Mouse (Mus musculus) ES-Bruce4 (cell line): ENCODE measurements around the gene Plekhh2. TPM values are rescaled to one million over a fixed set of nuclear protein-coding genes. Genes with fewer than 3 reads are reported as not detected.

Source experiments
- H3K27ac ChIP-seq: 2 replicates; pipeline ENCODE4 v1.5.1; 2012; ENCODE audit warnings: low read length, inconsistent platforms; ENCODE audit not compliant: insufficient read depth
- H3K27me3 ChIP-seq: 2 replicates; pipeline ENCODE4 v1.6.1; 2012; ENCODE audit warnings: mild to moderate bottlenecking, low read length, inconsistent platforms; ENCODE audit not compliant: control insufficient read depth, poor library complexity, insufficient read depth, severe bottlenecking
- H3K36me3 ChIP-seq: 2 replicates; pipeline ENCODE4 v1.6.1; 2012; ENCODE audit warnings: inconsistent platforms, mild to moderate bottlenecking, low read length, moderate library complexity; ENCODE audit not compliant: control insufficient read depth, poor library complexity, insufficient read depth, severe bottlenecking
- H3K4me1 ChIP-seq: one replicate; pipeline ENCODE4 v1.8.1; 2011; ENCODE audit warnings: low read length; ENCODE audit not compliant: control insufficient read depth, insufficient read depth
- H3K4me3 ChIP-seq: 2 replicates; pipeline ENCODE4 v1.5.1; 2011; ENCODE audit warnings: low read depth, mild to moderate bottlenecking, low read length
- H3K9ac ChIP-seq: 2 replicates; pipeline ENCODE4 v1.6.1; 2012; ENCODE audit warnings: low read depth, mild to moderate bottlenecking, inconsistent platforms; ENCODE audit not compliant: poor library complexity, severe bottlenecking
- H3K9me3 ChIP-seq: replicated peaks from 2 replicates; pipeline ENCODE4 v1.6.1; 2012; ENCODE audit warnings: mild to moderate bottlenecking, low read length, inconsistent platforms; ENCODE audit not compliant: control insufficient read depth, poor library complexity, insufficient read depth, severe bottlenecking
- CTCF ChIP-seq: IDR thresholded peaks from one replicate; pipeline ENCODE4 v1.8.1; 2011; ENCODE audit warnings: low read depth, low read length
- EP300 ChIP-seq: IDR thresholded peaks from 2 replicates; pipeline ENCODE4 v1.6.1; 2011; ENCODE audit warnings: low read depth, low read length; ENCODE audit not compliant: insufficient read depth
- POLR2A ChIP-seq: IDR thresholded peaks from one replicate; pipeline ENCODE4 v1.8.1; 2011; ENCODE audit warnings: low read length; ENCODE audit not compliant: insufficient read depth
- polyA plus RNA-seq: library from polyadenylated mRNA; stranded (reverse); fragments of >200 nt; gene quantifications from 2 replicates; pipeline ENCODE4 v1.2.4, GENCODE M21; 2011; ENCODE audit warnings: low read depth; ENCODE audit not compliant: missing spikeins, insufficient read depth, insufficient read length

The Plekhh2 gene
- polyA plus RNA-seq, 1 experiment: 10.5 TPM

GRCm38 (mm10) chr17:84621209-84621608 is 109.5 kb downstream of the Plekhh2 start:
- Histone ChIP-seq H3K27ac (no peak overlapping the region), H3K9ac (no peak overlapping the region), H3K4me3 (no peak overlapping the region), H3K36me3 (no peaks in the 10 kb centered on the region), H3K9me3 (no peaks in the 10 kb centered on the region), H3K27me3 (no peaks in the 10 kb centered on the region), H3K4me1 (peaks cover 3% of the 10 kb centered on the region)
- TF ChIP-seq EP300 (no peak), POLR2A (no peak)

- H3K27ac ChIP-seq: no peak overlapping the region
- no peak overlapping the region for H3K9ac ChIP-seq
- peaks cover 3% of the 10 kb centered on the region for H3K4me1 ChIP-seq
- TF ChIP-seq POLR2A: no peak
- no peak for TF ChIP-seq CTCF
- no peak for TF ChIP-seq EP300
- no peaks in the 10 kb centered on the region for H3K9me3 ChIP-seq
- H3K27me3 ChIP-seq: no peaks in the 10 kb centered on the region
- H3K36me3 ChIP-seq: no peaks in the 10 kb centered on the region
- no peak overlapping the region for H3K4me3 ChIP-seq
Observed at GRCm38 (mm10) chr17:84622028-84622427, 110.3 kb downstream of the Plekhh2 start.

- no peaks in the 10 kb centered on the region for H3K9me3 ChIP-seq
- H3K36me3 ChIP-seq: no peaks in the 10 kb centered on the region
- H3K27me3 ChIP-seq: no peaks in the 10 kb centered on the region
- no peak for TF ChIP-seq POLR2A
- no peak for TF ChIP-seq CTCF
- no peak for TF ChIP-seq EP300
- H3K4me3 ChIP-seq: no peak overlapping the region
- no peak overlapping the region for H3K9ac ChIP-seq
- peaks cover 3% of the 10 kb centered on the region for H3K4me1 ChIP-seq
- H3K27ac ChIP-seq: no peak overlapping the region
Observed at GRCm38 (mm10) chr17:84622873-84623272, 111.2 kb downstream of the Plekhh2 start.

- TF ChIP-seq POLR2A: no peak
- H3K27me3 ChIP-seq: no peaks in the 10 kb centered on the region
- H3K4me3 ChIP-seq: peak within 1 kb of the TSS; percentile 63
- no peaks in the 10 kb centered on the region for H3K4me1 ChIP-seq
- H3K36me3 ChIP-seq: no peaks in the 10 kb centered on the region
- no peaks in the 10 kb centered on the region for H3K9me3 ChIP-seq
- peak within 1 kb of the TSS; percentile 0; the same call in 1 of the 2 replicates for H3K9ac ChIP-seq
- H3K27ac ChIP-seq: no peak within 1 kb of the TSS
Observed at GRCm38 (mm10) chr17:84626276-84626856, 114.7 kb downstream of the Plekhh2 start, which contains the start of gene Dync2li1. Gene Dync2li1, plus strand, starts transcription at chr17:84626496.

- Histone ChIP-seq H3K9ac (peak overlapping the region; percentile 0; the same call in 1 of the 2 replicates), H3K27ac (no peak overlapping the region)
- TF ChIP-seq POLR2A: no peak
- TF ChIP-seq EP300: no peak
- no peak for TF ChIP-seq CTCF
Observed at GRCm38 (mm10) chr17:84626857-84627305, 115.2 kb downstream of the Plekhh2 start.

GRCm38 (mm10) chr17:84627721-84628120 is 116.0 kb downstream of the Plekhh2 start:
- Histone ChIP-seq H3K27me3 (no peaks in the 10 kb centered on the region), H3K4me3 (no peak overlapping the region), H3K36me3 (no peaks in the 10 kb centered on the region), H3K9me3 (no peaks in the 10 kb centered on the region), H3K4me1 (no peaks in the 10 kb centered on the region), H3K9ac (no peak overlapping the region), H3K27ac (no peak overlapping the region)
- no peak for TF ChIP-seq EP300
- TF ChIP-seq CTCF: no peak
- TF ChIP-seq POLR2A: no peak

More at GRCm38 (mm10) chr17:84626857-84627305, 115.2 kb downstream of the Plekhh2 start:
- peak overlapping the region; percentile 43 for H3K4me3 ChIP-seq
- H3K9me3 ChIP-seq: no peaks in the 10 kb centered on the region
- no peaks in the 10 kb centered on the region for H3K4me1 ChIP-seq
- H3K36me3 ChIP-seq: no peaks in the 10 kb centered on the region
- H3K27me3 ChIP-seq: no peaks in the 10 kb centered on the region
